Mouse (Mus musculus): ENCODE results near the gene Gm20521.

GRCm38 (mm10) chr14:54893651-54894181 lies 10.5 kb downstream of the Gm20521 start:
- TF ChIP-seq EP300 (IDR thresholded peaks at IDR 0.05) (peak; percentile 39), CTCF (IDR thresholded peaks at IDR 0.05) (0 out of 2 replicates have a peak, but pooled peaks have one; percentile 16)

Data from lung, postnatal 0 days (tissue).